Mouse (Mus musculus) spleen, adult 12 weeks (tissue): ENCODE data around the gene Nub1.
"Not testable (repeated sequence)": the region's sequence is repeated elsewhere in the genome, so short reads cannot be mapped to it uniquely, and the experiment has no call there.

Source experiments
- DNase-seq: peaks from one replicate; pipeline ENCODE4 v3.0.0; 2022; ENCODE audit warnings: low spot score

Nub1 gene

GRCm38 (mm10) chr5:24685366-24686093, at the start of gene Nub1:
Gene Nub1 (plus strand): TSS chr5:24685532.
- DNase-seq, result peak; percentile 94

GRCm38 (mm10) chr5:24636987-24637386, 48.3 kb upstream of the Nub1 start:
- DNase-seq, result no peak

GRCm38 (mm10) chr5:24638131-24638530, 47.2 kb upstream of the Nub1 start:
- no peak for DNase-seq

- DNase-seq, result no peak
Observed at GRCm38 (mm10) chr5:24639081-24639480, 46.3 kb upstream of the Nub1 start.

GRCm38 (mm10) chr5:24645454-24645853, 39.9 kb upstream of the Nub1 start:
- no peak for DNase-seq

- DNase-seq, result no peak
Observed at GRCm38 (mm10) chr5:24649231-24649630, 36.1 kb upstream of the Nub1 start.

GRCm38 (mm10) chr5:24649701-24650100, 35.6 kb upstream of the Nub1 start:
- DNase-seq, result no peak

GRCm38 (mm10) chr5:24651356-24651755, 34.0 kb upstream of the Nub1 start:
- no peak for DNase-seq

- DNase-seq, result no peak
Observed at GRCm38 (mm10) chr5:24651768-24652752, 33.3 kb upstream of the Nub1 start.

GRCm38 (mm10) chr5:24652780-24653179, 32.6 kb upstream of the Nub1 start:
- no peak for DNase-seq

- DNase-seq, result no peak
Observed at GRCm38 (mm10) chr5:24654491-24654890, 30.8 kb upstream of the Nub1 start.

- DNase-seq, result no peak
Observed at GRCm38 (mm10) chr5:24657113-24657512, 28.2 kb upstream of the Nub1 start.

- no peak for DNase-seq
Observed at GRCm38 (mm10) chr5:24659708-24660423, 25.5 kb upstream of the Nub1 start.

- DNase-seq, result no peak
Observed at GRCm38 (mm10) chr5:24661457-24661856, 23.9 kb upstream of the Nub1 start.

- DNase-seq, result peak; percentile 57
Observed at GRCm38 (mm10) chr5:24674238-24674637, 11.1 kb upstream of the Nub1 start.

GRCm38 (mm10) chr5:24681436-24681835, 3.9 kb upstream of the Nub1 start:
- DNase-seq, result no peak

GRCm38 (mm10) chr5:24684578-24685365, 560 bp upstream of the Nub1 start:
- DNase-seq, result no peak

GRCm38 (mm10) chr5:24686176-24686575, 844 bp downstream of the Nub1 start:
- DNase-seq, result peak; percentile 67

- not testable (repeated sequence) for DNase-seq
Observed at GRCm38 (mm10) chr5:24686671-24687420, 1.5 kb downstream of the Nub1 start.

GRCm38 (mm10) chr5:24687696-24688095, 2.4 kb downstream of the Nub1 start:
- peak; percentile 29 for DNase-seq

GRCm38 (mm10) chr5:24696704-24697103, 11.4 kb downstream of the Nub1 start:
- no peak for DNase-seq
